Mouse (Mus musculus) kidney, adult 18-20 months (tissue): Measurements from ENCODE around the gene Rfxap.
"Not testable (repeated sequence)": the region's sequence is repeated elsewhere in the genome, so short reads cannot be mapped to it uniquely, and the experiment has no call there.

ENCODE experiments used
- DNase-seq: peaks from one replicate; pipeline ENCODE4 v3.0.0; 2021

Rfxap gene

GRCm38 (mm10) chr3:54766034-54766433, 41.6 kb downstream of the Rfxap start:
- DNase-seq: no peak

- not testable (repeated sequence) for DNase-seq
These were observed 42.1 kb downstream of the Rfxap start for GRCm38 (mm10) chr3:54765521-54765920.

GRCm38 (mm10) chr3:54764418-54764817, 43.2 kb downstream of the Rfxap start:
- DNase-seq: peak; percentile 49

DNA sequence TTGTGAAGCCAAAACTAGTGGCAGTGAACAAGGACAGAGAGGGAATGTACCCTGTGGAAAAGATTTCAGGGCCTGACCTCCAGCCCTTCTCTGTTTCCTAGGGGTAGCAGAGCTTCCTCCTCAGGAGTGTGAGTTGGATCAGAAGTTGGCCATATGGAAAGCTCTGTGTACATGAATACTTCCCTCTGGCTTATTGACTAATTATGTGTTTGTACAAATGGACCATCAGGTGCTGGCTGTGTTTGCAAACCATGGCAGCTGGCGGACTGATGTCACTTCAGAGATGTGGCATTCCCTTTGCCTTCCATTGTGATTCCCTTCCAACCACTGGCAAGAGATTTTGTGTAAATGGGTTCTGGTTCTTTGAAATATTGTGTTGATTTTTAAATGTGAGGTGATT, 46.3 kb downstream of the Rfxap start:
- DNase-seq: no peak

DNA sequence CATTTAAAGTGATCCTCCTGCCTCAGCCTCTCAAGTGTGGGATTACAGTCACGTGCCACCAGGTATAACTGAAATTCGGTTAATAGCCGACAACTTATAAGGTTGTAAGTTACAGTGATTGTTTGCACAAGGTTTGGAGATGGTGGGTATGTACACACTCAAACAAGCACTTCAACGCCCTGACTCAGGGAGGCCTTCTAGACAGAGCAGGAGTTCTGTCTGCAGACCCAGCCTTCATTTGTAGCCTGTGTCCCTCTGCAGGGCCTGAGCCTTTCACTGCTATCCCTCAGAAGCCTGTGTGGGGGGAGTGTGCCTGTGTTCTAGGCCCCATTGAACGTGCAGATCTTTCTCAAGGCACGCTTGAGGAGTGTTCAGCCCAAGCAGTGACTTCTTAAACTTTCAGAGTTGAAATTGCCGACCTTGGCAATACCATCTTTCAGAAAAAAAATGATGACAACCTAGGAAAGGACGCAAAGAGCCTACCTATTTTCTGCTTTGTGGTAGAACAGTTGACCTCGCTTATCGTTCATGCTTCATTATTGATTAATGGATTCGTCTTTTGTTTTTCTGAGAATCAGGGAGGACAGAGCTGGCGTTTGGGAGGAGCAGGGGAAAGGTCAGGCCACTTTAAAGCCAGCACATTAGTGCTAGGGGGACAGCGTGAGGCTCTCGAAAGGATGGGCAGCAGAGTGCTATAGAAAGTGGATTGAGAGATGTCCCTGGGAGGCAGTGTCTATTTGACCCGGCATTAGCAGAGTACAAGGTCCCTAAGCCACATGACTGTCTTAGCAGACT, 47.1 kb downstream of the Rfxap start:
- DNase-seq: no peak

DNA sequence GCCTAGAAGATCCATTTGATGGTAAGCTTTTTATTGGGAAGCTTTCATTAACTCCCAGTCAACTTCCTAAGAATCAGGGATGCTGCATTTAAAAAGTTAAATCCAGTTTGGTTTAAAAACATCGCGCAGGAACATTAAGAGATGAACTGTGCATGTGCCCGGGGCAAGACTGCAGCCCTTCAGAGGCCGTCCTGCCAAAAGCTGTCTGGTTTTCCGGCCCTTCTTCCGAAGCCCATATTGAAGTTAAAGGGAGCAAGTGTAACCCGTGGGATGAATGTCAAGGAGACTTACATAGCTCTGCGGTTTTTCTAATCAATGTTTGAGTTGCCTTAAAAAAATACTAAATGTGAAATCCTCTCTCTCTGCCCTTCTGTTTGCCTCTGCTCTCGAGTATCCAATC, 48.4 kb downstream of the Rfxap start:
- DNase-seq: no peak

DNA sequence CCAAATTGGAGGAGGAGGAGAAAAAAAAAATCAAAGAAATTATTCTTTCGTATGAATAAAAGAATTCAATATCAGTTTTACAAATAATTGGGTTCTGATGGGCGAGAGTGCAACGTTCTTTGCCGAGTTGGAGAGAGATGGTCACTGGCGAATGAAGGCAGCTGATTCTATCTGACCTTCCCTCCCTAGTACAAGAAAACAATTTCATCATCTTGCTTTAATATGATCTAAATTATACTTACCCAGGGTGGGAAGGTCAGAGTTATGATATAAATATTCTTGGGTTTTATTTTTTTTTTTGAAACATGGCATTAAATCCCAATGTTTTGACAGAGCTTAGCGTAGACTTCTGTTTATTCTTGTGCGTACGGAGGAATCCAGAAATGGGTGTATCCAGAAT, 50.1 kb downstream of the Rfxap start:
- no peak for DNase-seq

GRCm38 (mm10) chr3:54756058-54756457, 51.5 kb downstream of the Rfxap start:
- DNase-seq: peak; percentile 16

- peak; percentile 72 for DNase-seq
These were observed 52.2 kb downstream of the Rfxap start, which contains the start of gene Smad9 for GRCm38 (mm10) chr3:54755145-54756041. Smad9 (plus strand) TSS chr3:54755582.

DNA sequence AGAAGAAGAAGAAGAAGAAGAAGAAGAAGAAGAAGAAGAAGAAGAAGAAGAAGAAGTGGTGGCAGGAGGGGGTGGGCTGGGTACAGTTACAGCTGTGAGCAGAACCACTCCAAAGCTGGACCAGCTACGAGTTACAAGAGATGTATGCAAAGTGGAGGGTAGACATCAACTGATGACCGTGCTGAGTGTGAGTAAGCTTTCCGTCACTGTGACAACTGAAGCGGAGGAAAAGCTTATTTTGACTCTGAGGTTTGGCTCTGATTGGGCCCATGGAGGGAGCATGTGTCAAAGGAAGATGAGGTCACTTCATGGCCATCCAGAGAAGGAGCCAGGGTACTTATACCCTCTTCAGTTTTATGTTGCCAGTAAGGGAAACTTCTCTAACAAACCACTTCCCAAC, 54.2 kb downstream of the Rfxap start:
- no peak for DNase-seq
